Mouse (Mus musculus): Measurements from ENCODE around the gene Cdh13. TPM values are rescaled to one million over a fixed set of nuclear protein-coding genes. Genes with fewer than 3 reads are reported as not detected.

The Cdh13 gene
- total RNA-seq, 4 experiments from 2014 or later = 41.4 to 48.1 (median 44.1) TPM

DNA sequence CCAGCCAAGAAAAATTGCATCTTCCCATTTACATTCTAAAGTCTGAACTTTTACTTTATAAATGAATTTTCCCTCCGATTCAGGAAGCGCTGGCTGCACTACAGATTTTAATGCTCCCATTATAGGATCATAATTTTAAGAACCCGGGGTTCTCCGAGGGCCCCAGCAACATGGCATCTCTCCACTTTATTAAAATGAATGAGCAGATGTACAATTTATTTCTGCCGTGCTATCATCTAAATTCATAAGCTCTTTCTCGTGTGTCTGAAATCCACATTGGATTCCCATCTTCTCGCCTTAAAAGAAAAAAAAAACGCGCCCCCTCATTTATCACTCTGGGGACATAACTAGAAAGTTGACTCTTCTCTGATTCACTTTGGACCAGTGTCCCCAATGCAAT, 925.0 kb downstream of the Cdh13 start:
- no peak for DNase-seq (ENCODE audit: low spot score in 2 of 2)

DNA sequence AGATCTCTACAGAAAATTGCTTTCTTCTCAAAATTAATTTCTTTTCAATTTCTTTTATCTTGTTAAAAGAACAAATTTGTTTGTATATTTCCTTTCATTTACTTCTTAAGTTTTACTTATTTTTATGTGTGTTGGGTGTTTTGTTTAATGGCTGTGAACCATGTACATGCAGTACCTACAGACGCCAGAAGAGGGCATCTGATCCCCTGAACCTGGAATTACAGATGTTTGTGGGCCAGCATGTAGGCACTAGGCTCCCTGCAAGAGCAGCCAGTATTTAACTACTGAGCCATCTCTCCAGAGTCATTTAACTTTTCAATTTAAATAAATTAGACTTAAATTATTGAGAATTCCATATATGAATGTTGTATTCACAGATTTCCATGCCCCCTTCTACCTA, 941.0 kb downstream of the Cdh13 start:
- DNase-seq (ENCODE audit: low spot score in 2 of 2) = peak in 1 of 2 experiments; percentile 43

DNA sequence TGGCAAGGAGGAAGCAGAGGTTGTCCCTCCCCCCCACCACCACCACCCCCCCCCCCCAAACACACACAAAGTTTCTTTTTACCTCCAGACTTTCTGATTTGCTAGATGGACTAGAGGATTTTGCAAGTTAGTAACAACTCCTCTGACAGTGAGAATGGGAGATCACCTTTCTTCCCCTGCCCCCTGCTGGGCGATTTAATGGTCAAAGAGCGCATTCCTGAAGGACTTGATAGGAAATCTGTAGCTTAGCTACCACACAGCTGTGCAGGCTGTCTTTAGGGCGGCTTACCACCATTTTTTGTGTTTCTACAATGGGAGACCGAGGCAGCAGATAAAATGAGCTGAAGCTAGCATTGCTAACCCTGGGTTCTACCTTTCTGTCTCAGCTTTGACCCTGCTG, 961.6 kb downstream of the Cdh13 start:
- DNase-seq (ENCODE audit: low spot score in 2 of 2) = no peak

DNA sequence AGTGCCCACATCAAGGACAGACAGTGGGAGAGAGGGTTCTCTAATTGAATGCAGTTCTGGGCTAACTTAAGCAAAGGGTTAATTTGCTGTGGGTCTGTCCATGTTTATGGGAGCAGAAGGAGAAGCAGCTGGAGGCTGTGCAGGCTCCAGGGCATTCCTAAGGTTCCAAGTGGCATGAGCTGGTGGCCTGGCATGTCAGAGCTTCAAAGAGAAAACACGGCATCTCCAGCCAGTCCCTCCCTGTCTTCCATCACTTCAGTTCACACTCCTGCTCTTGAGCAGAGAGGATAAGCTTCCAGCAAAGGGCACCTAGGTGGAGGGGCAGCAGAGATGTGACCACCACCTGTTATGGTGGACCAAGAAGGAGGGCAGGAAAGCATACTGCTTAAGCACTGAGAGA, 962.1 kb downstream of the Cdh13 start:
- no peak for DNase-seq (ENCODE audit: low spot score in 2 of 2)

DNA sequence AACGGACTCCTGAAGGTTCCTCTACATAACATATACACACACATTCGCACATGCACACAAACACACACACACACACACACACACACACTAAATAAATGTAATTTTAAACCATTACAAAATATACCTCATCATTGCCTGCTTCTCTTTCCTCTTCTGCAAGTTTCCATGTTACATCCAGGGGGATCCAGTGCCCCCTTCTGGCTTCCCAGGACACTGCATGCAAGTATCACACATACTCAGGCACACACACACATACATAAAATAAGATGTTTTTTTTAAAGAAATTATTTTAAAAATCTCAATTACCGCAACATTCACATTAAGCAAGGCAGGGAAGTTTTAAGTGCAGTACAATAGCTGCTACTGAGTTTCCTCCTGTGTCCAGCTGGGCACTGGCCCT, 970.8 kb downstream of the Cdh13 start:
- no peak for DNase-seq (ENCODE audit: low spot score in 2 of 2)

DNA sequence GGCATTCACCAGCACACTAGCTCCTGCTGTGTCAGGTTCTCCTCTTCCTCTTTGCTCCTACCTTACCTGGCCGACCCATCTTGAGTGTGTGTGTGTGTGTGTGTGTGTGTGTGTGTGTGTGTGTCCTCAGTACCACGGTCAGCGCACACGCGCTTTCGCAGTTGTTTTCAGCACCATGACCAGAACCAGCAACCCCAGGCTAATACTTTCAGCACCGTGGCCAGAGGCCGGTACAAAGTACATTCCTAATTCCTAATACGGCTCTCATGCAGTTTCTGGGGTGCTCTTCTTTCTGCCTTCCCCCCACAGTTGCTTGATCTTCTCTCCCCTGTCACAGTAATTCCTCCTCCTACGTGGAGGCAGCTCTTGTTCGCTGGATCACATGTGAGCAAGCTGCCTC, 975.1 kb downstream of the Cdh13 start:
- no peak for DNase-seq (ENCODE audit: low spot score in 2 of 2)

DNA sequence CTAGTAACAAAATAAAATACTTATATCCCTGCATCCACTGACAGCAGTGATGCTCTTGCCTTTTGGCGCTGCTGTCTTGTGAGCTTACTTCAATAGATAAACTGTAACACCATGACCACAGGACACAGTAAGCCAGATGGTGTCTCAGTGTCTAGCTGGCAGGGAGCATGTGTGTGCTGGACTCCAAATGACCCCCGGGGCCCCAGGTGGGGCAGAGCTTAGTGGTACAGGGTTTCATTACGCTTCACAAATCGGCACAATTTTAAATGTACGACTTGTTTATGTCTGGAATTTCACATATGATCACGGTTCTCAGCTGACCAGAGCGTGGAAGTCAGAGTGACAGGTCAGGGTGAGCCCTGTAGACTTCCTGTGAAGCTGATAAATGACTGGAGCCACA, 980.2 kb downstream of the Cdh13 start:
- DNase-seq (ENCODE audit: low spot score in 2 of 2) = no peak

DNA sequence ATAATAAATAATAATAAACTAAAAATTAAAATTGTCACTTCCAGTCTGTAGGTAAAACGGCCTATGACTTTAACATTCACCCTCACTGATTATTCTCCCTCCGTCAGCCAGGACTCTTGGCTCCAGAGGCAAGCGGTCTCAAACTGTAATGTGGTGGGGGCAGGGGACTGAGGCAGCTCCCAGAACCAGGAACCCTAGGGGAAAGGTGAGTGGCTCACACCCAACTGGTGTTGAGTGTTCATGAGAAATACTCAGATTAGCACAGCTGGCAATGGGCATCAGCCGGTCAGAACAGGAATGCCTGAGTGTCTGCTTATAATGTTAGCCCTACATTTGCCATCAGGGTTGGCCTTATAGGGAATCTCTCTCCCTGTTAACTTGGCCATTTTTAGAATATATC, 982.8 kb downstream of the Cdh13 start:
- DNase-seq (ENCODE audit: low spot score in 2 of 2) = no peak

DNA sequence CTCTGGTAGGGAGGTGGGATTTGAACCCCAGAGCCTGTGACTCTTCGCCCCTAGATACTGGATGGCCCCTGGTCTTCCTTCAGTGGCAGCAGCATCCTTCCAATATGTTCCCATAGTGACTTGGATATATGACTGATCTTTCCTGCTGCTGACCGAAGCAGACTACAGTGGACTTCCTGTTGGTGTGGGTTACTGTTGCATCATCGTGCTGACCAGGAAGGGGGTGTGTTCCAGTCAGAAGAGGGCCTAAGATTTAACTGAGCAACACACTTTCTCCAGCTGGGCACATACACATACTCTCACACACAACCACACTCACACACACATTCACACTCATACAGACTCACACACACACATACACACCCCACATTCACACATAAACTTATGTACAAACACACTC, 986.0 kb downstream of the Cdh13 start:
- DNase-seq (ENCODE audit: low spot score in 2 of 2) = no peak

DNA sequence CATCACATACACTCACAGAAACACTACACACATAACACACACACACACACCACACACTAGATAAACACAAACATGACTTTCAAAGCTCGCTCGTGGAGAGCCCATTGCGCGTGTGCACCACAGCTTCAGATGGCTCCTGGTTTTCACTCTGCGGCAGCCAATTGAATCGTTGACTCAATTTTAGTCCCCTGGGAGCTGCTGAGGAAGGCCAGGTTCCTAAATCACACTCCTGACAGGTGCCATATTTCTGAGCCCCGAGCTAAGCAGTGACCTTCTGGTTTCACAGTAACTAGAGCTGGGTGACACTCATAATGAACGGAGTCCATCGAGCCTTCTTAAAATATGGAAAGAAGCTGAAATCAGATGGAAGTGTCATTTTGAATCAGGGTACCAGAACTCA, 986.8 kb downstream of the Cdh13 start:
- no peak for DNase-seq (ENCODE audit: low spot score in 2 of 2)

DNA sequence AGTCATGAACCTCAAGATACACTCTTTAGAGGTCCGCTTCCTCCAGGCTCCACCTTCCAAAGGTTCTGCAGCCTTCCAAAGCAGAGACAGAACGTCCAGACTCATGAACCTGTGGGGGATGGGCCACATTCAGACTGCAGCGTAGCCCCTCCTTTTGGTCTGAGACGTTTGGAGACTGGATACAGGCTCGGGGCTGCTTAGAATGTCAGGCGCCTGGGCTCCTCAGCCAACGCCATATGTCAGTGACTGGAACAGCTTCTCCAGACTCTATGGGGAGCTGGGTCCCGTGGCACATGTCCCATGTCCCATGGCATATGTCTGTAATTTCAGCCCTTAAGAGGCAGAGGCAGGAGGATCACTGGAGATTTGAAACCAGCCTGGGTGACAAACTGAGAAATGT, 989.4 kb downstream of the Cdh13 start:
- no peak for DNase-seq (ENCODE audit: low spot score in 2 of 2)

DNA sequence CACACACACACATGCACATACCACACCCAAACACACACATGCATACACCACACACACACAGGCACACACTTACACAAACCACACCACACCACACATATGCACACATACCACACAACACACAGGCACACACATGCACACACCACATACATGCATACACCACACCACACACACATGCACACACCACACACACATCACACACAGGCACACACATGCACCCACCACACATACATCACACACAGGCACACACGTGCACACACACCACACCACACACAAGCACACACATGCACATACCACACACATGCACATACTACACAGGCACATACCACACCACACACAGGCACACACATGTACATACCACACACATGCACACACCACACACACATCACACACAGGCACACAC, 991.9 kb downstream of the Cdh13 start:
- no peak for DNase-seq (ENCODE audit: low spot score in 2 of 2)

DNA sequence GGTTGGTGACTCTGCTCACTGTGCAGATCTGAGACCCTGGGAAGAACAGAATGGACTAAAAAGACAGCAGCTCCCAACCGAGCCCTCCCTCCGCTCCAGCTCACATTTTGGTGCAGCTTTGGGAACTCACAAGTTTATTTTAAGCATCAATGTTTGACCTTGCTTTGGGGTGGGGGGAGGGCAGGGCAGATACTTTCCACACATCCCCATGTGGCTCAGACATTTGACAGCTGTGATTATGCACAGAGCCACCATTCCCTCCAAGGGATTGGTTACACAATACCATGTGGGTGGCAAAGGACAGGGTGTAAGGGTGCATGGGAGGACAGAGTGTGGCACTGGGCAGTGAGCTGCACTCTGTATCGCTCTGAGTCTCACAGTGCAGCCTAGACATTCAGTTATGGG, 993.5 kb downstream of the Cdh13 start:
- no peak for DNase-seq (ENCODE audit: low spot score in 2 of 2)

DNA sequence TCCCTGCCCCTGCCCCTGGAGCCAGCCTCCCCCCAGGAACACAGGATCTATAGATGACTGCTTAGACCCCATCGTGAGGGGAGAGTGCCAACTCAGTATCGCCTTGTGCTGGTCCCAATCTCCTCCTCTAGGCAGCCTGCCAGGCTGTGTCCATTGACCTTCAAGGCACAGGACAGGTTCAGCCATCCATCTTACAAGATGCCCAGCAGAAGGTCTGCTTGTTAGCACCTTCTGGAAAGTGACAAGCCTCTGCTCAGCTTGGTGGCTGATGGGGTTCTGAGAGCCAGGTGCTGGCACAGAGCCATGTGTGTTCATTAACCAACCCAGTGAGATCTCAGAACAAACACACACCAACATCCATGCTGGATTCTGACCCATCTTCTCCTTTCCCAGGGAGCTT, 998.2 kb downstream of the Cdh13 start:
- no peak for DNase-seq (ENCODE audit: low spot score in 2 of 2)

DNA sequence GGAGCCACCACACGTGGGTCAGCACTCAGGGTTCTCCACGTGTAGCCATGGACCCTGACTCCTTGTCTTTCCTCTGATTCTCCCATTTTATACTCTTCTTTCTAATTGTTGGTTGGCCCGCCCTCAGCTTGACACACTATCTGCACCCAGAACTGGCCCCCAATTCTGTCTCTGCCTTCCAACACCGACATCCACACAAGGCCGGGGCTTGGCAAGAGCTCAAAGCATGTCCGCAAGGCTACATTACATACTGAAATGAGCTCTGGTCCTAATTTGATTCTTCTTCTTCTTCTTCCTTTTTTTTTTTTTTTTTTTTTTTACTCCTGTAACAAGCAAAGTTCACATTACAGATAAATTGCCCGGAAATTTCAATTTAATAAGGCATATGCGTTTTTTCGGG, 1001.0 kb downstream of the Cdh13 start:
- DNase-seq (ENCODE audit: low spot score in 2 of 2) = no peak

DNA sequence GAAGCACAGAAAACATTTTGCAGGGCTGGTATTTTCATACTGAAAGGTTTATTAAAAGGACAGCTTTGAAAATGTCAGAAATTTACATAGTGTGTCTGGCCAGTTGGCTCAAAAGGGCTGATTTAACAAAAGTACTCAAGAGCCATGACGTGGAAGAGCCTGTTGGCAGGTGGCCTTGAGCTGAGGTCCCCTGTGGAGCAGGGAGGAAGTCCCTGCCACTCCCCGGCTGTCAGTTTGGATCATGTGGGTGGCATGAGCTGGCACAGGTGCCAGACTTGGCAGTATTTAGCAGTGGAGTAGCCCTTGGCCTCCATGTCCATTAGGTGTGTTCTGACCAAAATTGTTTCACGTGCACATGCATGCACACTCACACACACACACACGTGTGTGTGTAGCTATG, 1001.4 kb downstream of the Cdh13 start:
- DNase-seq (ENCODE audit: low spot score in 2 of 2) = no peak

DNA sequence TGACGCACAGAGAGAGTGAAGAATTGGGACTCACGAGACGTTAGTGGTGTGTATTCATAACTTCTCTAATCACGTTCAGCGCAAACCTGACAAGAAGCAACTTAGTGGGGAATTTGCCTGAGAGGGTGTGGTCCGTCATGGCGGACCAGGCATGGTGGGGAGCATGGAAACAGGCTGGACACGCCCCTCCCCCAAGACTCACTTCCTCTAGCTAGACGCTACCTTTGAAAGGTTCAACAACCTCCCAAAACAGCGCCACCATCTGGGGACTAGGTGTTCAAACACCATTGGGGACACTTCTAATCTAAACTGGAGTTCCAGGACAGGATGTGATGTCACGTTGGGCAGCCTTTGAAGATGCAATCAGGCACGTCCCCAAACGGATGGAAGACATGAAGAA, 1011.9 kb downstream of the Cdh13 start:
- no peak for DNase-seq (ENCODE audit: low spot score in 2 of 2)

DNA sequence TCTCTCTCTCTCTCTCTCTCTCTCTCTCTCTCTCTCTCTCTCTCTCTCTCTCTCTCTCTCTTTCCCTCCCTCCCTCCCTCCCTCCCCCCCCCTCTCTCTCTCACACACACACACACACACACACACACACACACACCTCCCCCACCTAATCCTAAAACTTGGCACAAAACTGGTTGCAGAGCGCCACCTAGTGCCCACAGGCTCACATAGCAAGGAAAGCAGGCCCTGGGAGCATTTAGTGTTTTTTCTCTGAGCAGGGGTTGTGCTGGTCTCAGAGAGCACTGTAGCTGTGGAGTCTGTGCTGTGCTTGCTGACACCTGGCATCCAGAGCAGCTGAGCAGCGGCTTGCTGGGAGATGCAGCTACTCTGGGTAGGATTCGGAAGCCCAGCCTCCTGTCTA, 1014.2 kb downstream of the Cdh13 start:
- DNase-seq (ENCODE audit: low spot score in 2 of 2) = peak in 1 of 2 experiments; percentile 37

DNA sequence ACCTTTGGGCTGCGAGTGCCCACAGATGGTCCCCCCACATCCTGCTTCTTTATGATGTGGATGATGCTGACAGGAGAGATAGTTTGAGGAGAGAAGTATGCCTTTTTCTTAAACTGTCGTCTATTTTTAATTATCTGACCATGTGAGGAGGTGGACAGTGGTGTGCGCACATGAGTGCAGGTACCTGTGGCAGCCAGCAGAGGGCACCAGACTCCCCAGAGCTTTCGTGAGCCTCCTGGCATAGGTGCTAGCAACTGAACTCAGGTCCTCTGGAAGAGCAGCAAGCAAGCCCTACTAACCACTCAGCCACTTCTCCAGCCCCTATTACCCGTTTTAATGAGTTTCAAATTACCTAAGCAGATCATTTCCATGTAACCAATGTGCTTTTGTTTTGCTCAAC, 1016.8 kb downstream of the Cdh13 start:
- DNase-seq (ENCODE audit: low spot score in 2 of 2) = no peak

DNA sequence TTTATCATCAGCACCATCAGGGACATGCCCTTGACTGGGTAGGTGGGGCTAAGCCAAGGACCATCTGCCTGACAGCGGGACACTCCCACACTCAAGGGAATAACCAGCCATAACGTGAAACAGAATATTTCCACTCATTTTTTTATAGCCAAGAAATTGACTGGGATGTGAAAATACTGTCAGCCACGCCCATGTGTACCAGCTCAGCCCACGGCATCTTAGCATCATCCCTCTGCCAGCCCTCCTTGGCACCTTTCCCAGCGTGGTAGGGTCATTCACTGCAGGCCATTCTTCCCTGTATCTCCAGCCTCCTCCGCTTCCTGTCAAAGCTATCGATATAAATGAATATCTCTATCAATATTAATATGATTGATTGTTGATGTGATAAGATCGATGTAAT, 1020.7 kb downstream of the Cdh13 start:
- DNase-seq (ENCODE audit: low spot score in 2 of 2) = peak; percentile 33 to 47

DNA sequence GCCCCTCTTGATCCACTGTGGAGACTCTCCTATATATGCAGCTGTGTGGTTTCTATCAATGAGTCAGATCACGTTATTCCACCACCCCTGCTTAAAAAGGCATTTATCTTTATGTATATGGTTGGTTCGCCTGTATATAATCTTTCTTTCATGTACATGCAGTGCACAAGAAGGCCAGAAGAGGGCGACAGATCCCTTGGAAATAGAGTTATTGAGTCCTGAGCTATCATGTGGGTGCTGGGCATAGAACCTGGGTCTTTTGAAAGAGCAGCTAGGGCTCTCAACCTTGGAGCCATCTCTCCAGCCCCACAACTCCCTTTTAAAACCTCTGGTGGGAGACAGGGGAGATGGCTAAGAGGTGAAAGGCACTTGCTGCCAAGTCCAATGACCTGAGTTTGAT, 1027.9 kb downstream of the Cdh13 start:
- DNase-seq (ENCODE audit: low spot score in 2 of 2) = peak in 1 of 2 experiments; percentile 11

DNA sequence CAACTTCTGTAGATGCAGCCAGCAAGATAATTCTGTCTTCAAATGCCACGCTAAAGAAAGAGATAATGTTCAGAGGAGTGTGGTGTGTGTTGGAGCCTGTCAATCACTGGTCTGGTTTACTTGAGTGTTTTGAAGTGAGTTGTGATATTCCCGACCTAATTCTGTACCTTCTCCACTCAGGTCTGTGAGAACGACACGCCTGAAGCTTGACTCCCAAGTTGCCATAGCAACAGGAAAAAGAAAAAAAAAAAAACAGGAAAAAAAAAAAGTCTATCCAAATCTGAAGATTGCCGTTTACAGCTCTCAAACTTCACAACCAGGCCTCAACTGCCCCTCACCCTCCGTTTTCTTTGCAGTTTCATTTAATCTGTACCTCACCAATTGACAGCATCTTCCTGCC, 1039.7 kb downstream of the Cdh13 start:
- no peak for DNase-seq (ENCODE audit: low spot score in 2 of 2)

DNA sequence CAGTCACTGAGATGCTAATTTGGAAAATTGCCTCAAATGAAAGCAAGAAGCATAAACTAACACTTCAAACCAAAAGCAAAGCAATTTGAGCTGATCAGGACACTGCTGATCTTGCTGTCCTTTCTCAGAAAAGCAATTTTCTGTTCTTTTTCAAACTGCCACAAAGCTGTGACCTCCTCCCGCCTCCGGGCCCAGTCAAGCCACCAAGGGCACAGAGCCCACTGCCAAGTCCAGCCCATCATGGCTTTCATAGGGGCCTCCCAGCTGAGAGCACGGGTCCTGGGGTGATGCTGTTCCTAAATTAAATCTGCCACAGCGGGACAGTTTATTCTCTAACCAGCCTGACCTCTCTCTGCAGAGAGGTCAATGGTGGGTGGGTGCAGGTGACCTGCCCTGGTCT, 1056.0 kb downstream of the Cdh13 start:
- no peak for DNase-seq (ENCODE audit: low spot score in 2 of 2)

DNA sequence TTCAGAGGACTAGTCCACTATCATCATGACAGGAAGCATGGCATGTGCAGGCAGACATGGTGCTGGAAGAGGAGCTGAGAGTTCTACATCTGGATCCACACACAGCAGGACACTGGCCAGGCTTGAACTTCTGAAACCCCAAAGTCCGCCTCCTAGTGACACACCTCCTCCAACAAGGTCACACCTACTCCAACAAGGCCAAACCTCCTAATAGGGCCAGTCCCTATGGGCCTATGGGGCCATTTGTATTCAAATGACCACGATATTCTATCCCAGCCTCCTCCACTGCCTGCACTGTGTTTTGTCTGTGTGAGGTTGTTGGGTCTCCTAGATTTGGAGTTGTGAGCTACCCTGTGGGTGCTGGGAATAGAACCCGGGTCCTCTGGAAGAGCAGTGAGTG, 1060.1 kb downstream of the Cdh13 start:
- DNase-seq (ENCODE audit: low spot score in 2 of 2) = no peak

All from layer of hippocampus, adult 8-10 months (tissue).